Mouse (Mus musculus) lung, embryonic 14.5 days (tissue): ENCODE measurements around the gene Dnajc30. TPM values are rescaled to one million over a fixed set of nuclear protein-coding genes. Genes with fewer than 3 reads are reported as not detected.

Experiments used
- ATAC-seq: fragments of 200-750 bp; cut with Nextera tagmentation; 2 replicates; pipeline ENCODE4 v1.8.0; 2017; ENCODE audit warnings: mild to moderate bottlenecking, moderate TSS enrichment, moderate library complexity; ENCODE audit not compliant: insufficient read depth
- DNase-seq: peaks from one replicate; pipeline ENCODE4 v3.0.0-alpha.2; 2015
- H3K27ac ChIP-seq: fragments of 300-500 bp; sonication (generic); 2 replicates; pipeline ENCODE4 v1.5.1; 2014; ENCODE audit warnings: low read depth, mild to moderate bottlenecking, moderate library complexity
- H3K27me3 ChIP-seq: fragments of 300-500 bp; sonication (generic); 2 replicates; pipeline ENCODE4 v1.6.1; 2014; ENCODE audit warnings: low read length, control low read depth; ENCODE audit not compliant: insufficient read depth
- H3K36me3 ChIP-seq: fragments of 300-500 bp; sonication (generic); 2 replicates; pipeline ENCODE4 v1.6.1; 2014; ENCODE audit warnings: control low read depth; ENCODE audit not compliant: insufficient read depth
- H3K4me1 ChIP-seq: fragments of 300-500 bp; sonication (generic); 2 replicates; pipeline ENCODE4 v1.6.1; 2014; ENCODE audit warnings: antibody characterized with exemption, control low read depth; ENCODE audit not compliant: insufficient read depth
- H3K4me2 ChIP-seq: fragments of 300-500 bp; sonication (generic); 2 replicates; pipeline ENCODE4 v1.6.1; 2014; ENCODE audit warnings: mild to moderate bottlenecking
- H3K4me3 ChIP-seq: fragments of 300-500 bp; sonication (generic); 2 replicates; pipeline ENCODE4 v1.5.1; 2014; ENCODE audit warnings: low read depth, low read length
- H3K9ac ChIP-seq: fragments of 300-500 bp; sonication (generic); 2 replicates; pipeline ENCODE4 v1.6.1; 2014
- H3K9me3 ChIP-seq: fragments of 300-500 bp; sonication (generic); 2 replicates; pipeline ENCODE4 v1.6.1; 2016; ENCODE audit warnings: low read depth, low read length, control low read depth
- CTCF ChIP-seq: IDR thresholded peaks from 2 replicates; pipeline ENCODE4 v1.5.1; 2016; ENCODE audit warnings: antibody characterized with exemption, low read depth
- WGBS: fragments of 180-500 bp; shearing (Covaris S2); extraction: QIAGEN DNeasy Blood & Tissue Kit; methylation state at CpG from one replicate; pipeline ENCODE4 v1.1.7; 2014; 5-methylcytosine and 5-hydroxymethylcytosine counted together
- polyA plus RNA-seq: library from polyadenylated mRNA; unstranded; fragments of >200 nt; fragmentation: Nextera tagmentation; extraction: Ambion mirVana; gene quantifications from 2 replicates; pipeline ENCODE4 v1.2.1, GENCODE M21; 2014

Gene Dnajc30
- polyA plus RNA-seq, 1 experiment from 2014 or later = 33.2 TPM

GRCm38 (mm10) chr5:135109426-135109825 is 45.4 kb downstream of the Dnajc30 start:
- H3K9ac ChIP-seq = no peak overlapping the region
- DNase-seq (no peak), ATAC-seq (no peak)
- no peak overlapping the region for H3K27ac ChIP-seq
- no peaks in the 10 kb centered on the region for H3K36me3 ChIP-seq
- H3K4me1 ChIP-seq = no peaks in the 10 kb centered on the region
- 81% methylated on average over 3 of the region's 3 CpGs for WGBS
- H3K4me3 ChIP-seq = no peak overlapping the region
- no peak for TF ChIP-seq CTCF
- H3K4me2 ChIP-seq = no peak overlapping the region
- peaks cover 39% of the 10 kb centered on the region for H3K27me3 ChIP-seq
- H3K9me3 ChIP-seq = no peaks in the 10 kb centered on the region

- Histone ChIP-seq H3K4me3 (no peak overlapping the region), H3K27ac (no peak overlapping the region), H3K4me2 (no peak overlapping the region), H3K36me3 (no peaks in the 10 kb centered on the region), H3K9me3 (no peaks in the 10 kb centered on the region), H3K4me1 (no peaks in the 10 kb centered on the region), H3K9ac (no peak overlapping the region), H3K27me3 (peaks cover 39% of the 10 kb centered on the region)
- ATAC-seq (no peak), DNase-seq (no peak)
- no peak for TF ChIP-seq CTCF
- 64% methylated on average over 6 of the region's 6 CpGs for WGBS
Measured at GRCm38 (mm10) chr5:135109976-135110375, 46.0 kb downstream of the Dnajc30 start.

DNA sequence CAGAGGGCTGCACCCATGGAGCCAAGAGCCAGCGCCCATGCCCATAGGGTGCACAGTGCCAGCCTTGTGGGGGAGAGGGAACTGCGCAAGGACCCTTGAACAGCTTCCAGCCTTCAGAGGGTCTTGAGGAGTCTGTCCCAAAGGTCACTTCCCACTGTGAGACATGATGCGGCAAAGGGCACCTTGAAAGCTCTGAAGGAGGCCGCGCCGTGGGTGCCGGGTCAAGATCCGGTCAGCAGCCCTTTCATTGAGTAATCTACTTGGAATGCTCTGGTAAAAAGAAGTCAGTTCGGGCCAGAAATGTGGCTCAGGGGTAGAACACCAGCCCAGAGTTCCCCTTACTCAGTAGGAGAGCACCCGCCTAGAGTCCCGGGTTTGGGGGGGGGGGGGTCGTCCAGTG is 49.8 kb downstream of the Dnajc30 start:
- no peaks in the 10 kb centered on the region for H3K36me3 ChIP-seq
- DNase-seq (no peak), ATAC-seq (no peak)
- H3K9ac ChIP-seq = no peak overlapping the region
- H3K27me3 ChIP-seq = peaks cover 8% of the 10 kb centered on the region
- H3K4me2 ChIP-seq = no peak overlapping the region
- H3K9me3 ChIP-seq = no peaks in the 10 kb centered on the region
- H3K4me1 ChIP-seq = no peaks in the 10 kb centered on the region
- no peak overlapping the region for H3K4me3 ChIP-seq
- 83% methylated on average over 12 of the region's 12 CpGs for WGBS
- H3K27ac ChIP-seq = no peak overlapping the region
- no peak for TF ChIP-seq CTCF

GRCm38 (mm10) chr5:135115241-135115640 is 51.2 kb downstream of the Dnajc30 start:
- Histone ChIP-seq H3K27me3 (no peaks in the 10 kb centered on the region), H3K36me3 (no peaks in the 10 kb centered on the region), H3K4me3 (no peak overlapping the region), H3K9ac (no peak overlapping the region), H3K9me3 (no peaks in the 10 kb centered on the region), H3K4me1 (no peaks in the 10 kb centered on the region), H3K27ac (no peak overlapping the region), H3K4me2 (no peak overlapping the region)
- WGBS = 78% methylated on average over 8 of the region's 8 CpGs
- ATAC-seq (no peak), DNase-seq (no peak)
- no peak for TF ChIP-seq CTCF

Other genes with a start within 250 kb of the Dnajc30 start
- gene Tmem270, start 157.5 kb upstream of the Dnajc30 start, polyA plus RNA-seq = not detected in 2 replicates
- gene Cldn13, start 148.7 kb upstream of the Dnajc30 start, polyA plus RNA-seq = 0.39 TPM in 1 of 2 replicates, not detected in the other
- 23.0 and 23.9 TPM in 2 replicates for gene Mettl27, start 131.8 kb upstream of the Dnajc30 start, polyA plus RNA-seq
- 41.9 and 42.4 TPM in 2 replicates for gene Cldn4, start 117.3 kb upstream of the Dnajc30 start, polyA plus RNA-seq
- gene Cldn3, start 78.0 kb upstream of the Dnajc30 start, polyA plus RNA-seq = 137 and 139 TPM in 2 replicates
- gene Abhd11, start 55.0 kb upstream of the Dnajc30 start, polyA plus RNA-seq = 60.0 and 71.0 TPM in 2 replicates
- gene Stx1a, start 40.7 kb upstream of the Dnajc30 start, polyA plus RNA-seq = 13.2 and 14.5 TPM in 2 replicates
- gene Bud23, start 757 bp downstream of the Dnajc30 start, polyA plus RNA-seq = 102 and 116 TPM in 2 replicates
- gene Vps37d, start 14.1 kb downstream of the Dnajc30 start, polyA plus RNA-seq = 5.6 and 7.1 TPM in 2 replicates
- gene Mlxipl, start 25.7 kb downstream of the Dnajc30 start, polyA plus RNA-seq = 2.1 and 2.5 TPM in 2 replicates
- gene Tbl2, start 85.5 kb downstream of the Dnajc30 start, polyA plus RNA-seq = 22.5 and 25.8 TPM in 2 replicates
- gene Bcl7b, start 104.1 kb downstream of the Dnajc30 start, polyA plus RNA-seq = 50.2 and 52.0 TPM in 2 replicates
- 68.9 and 70.9 TPM in 2 replicates for gene Baz1b, start 123.1 kb downstream of the Dnajc30 start, polyA plus RNA-seq
- gene Fzd9, start 187.0 kb downstream of the Dnajc30 start, polyA plus RNA-seq = 0.43 and 0.65 TPM in 2 replicates